Mouse (Mus musculus) heart, postnatal 10 days (tissue): ENCODE results near the gene Eif4e3. TPM values are rescaled to one million over a fixed set of nuclear protein-coding genes. Genes with fewer than 3 reads are reported as not detected.

ENCODE experiments used
- DNase-seq, 2 experiments: peaks; one replicate each; pipeline ENCODE4 v3.0.0; 2021
- intact Hi-C: fragments of 180-260 bp; cut with DNase I; formaldehyde crosslinking; loops from one replicate; pipeline ENCODE4 v1.15.1; 2025
- total RNA-seq, 2 experiments: library from RNA; stranded (reverse); gene quantifications; 2 replicates each; pipeline ENCODE4 v1.2.3; 2021

The Eif4e3 gene
- total RNA-seq, 2 experiments from 2014 or later: 25.7 to 28.6 TPM

DNA sequence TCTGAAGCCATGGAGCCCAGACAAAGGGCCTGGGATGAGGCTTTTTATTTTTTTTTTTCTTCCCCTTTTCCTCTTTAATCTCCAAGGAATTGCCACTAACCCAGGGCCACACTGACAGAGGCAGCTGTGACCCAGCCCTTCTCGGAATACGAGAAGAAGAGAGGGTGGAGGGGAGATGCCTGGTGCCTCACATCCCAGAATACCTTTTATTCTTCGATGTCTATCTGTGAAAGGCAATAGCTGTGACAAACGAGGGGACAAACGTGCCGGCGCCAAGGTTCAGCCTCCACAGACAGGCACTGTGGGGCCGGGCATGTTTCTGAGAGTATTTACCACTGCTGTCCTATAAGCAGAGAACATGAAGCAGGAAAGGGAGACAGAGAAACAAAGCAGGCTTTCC lies 66.9 kb downstream of the Eif4e3 start:
- intact Hi-C loops: loop anchor here (1.0 to 10.0 kb wide), 8 partner anchors 77 to 1495 kb away; partner anchors contain the start of gene Foxp1

DNA sequence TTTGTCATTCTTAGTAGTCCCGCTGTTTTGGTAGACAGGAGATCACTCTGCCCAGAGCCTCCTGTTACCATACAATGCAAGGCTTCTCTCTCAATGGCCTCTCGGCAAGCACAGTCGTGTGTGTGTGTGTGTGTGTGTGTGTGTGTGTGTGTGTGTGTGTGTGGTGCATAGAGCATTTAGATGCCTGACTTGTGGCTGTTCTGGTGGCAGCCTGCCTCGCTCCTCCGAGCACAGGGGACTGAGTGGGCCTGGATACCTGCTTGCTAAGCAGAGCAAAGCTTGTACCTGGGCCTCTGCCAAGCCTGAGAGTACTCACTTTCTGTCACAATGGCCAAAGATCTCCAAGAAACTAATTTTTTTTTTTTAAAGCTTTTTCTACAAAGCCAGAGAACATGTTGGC lies 67.3 kb downstream of the Eif4e3 start:
- intact Hi-C loops: no loop called here
- peak in 1 of 2 experiments; percentile 14 for DNase-seq

More for the DNA sequence above, 66.9 kb downstream of the Eif4e3 start:
- DNase-seq: no peak

DNA sequence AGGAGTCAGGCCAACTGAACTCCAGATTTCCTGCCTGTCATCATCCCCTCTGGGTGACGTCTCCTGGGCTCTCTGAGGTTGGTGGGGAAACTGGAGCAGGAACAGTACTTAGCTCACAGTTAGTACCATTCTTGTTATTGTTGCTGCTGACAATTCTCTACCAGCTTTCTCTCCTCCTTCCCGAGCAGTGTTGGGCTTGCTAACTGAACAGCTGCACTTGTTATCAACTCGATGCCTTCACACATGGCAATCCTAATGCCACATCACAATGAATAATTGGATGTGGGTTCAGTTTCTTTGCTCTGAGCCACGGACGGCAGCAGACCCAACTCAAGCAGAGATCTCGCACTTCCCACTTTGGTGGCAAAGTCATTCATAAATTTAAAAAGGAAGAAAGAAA lies 89.5 kb downstream of the Eif4e3 start:
- no peak for DNase-seq
- intact Hi-C loops: no loop called here

DNA sequence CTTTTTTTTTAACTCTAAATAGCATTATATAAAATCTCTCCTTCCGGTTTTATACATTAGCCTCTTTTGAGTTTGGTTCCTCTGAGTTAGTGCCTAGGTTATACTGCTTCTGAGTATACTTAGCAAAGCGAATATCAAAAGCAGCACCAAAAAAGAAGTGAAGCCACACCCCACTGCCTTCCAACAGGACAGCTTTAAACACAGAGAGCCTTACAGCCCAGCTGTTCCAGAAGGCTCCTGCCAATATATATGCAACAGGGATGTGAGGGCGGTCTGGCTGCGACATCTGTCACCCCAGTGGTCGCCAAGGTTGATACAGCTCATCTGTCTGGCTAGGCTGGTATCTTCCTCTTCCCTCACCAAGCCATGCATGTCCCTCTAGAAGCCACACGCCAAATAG lies 90.9 kb downstream of the Eif4e3 start:
- intact Hi-C loops: no loop called here
- no peak for DNase-seq

Other genes starting within 250 kb of the Eif4e3 start
- 10 to 100 TPM; 52.4 to 60.6 TPM for gene Foxp1, start 144.1 kb downstream of the Eif4e3 start, total RNA-seq
- 1 to 10 TPM; 2.4 to 2.5 TPM for gene Gm20696, start within 50 bp of the Eif4e3 start, total RNA-seq
- 1 to 10 TPM; 3.1 to 4.7 TPM for gene Gpr27, start 25.9 kb upstream of the Eif4e3 start, total RNA-seq
- gene Prok2, start 59.6 kb upstream of the Eif4e3 start, total RNA-seq: not detected